11 mouse cellular contexts compared by ENCODE assay signal in genomic region chr1:74032966-74033365, GRCm38 (mm10).
A peak's percentile ranks its signal among the peaks of the same experiment; 100 is the strongest.
DNase-seq lines count a peak whose midpoint lies in the region; ATAC-seq and TF ChIP-seq lines count a peak whose summit lies in the region.
"Had no signal": no experiment of that assay in that cellular context is flagged by ENCODE, and none has a peak within 500 bp of the region (broad histone marks: within the 10 kb centered on the region; RNA-seq: fewer than 3 reads in every experiment).

No protein-coding gene starts in this region.

- peak overlapping the region; percentile 8; the same call in 1 of the 2 replicates for H3K4me2 ChIP-seq in kidney, embryonic 14.5 days (replicated peaks; ENCODE audit: low read depth, low read length)

- H3K9ac ChIP-seq in kidney, embryonic 14.5 days (ENCODE audit: low read depth, low read length), result peak overlapping the region; percentile 23; the same call in 1 of the 2 replicates

- H3K4me3 ChIP-seq in gastrocnemius, adult 2 months, result peak overlapping the region; percentile 81
- no peak overlapping the region for H3K4me3 ChIP-seq in kidney, embryonic 14.5 days (ENCODE audit: low read length)
- H3K4me3 ChIP-seq in embryonic facial prominence, embryonic 10.5 days, result no peak overlapping the region

- 67% methylated on average over 5 of the region's 5 CpGs for WGBS in kidney, embryonic 14.5 days
- 86% methylated on average over 5 of the region's 5 CpGs for WGBS in embryonic facial prominence, embryonic 10.5 days

- peaks cover 90% of the 10 kb centered on the region for H3K4me1 ChIP-seq in kidney, embryonic 14.5 days (ENCODE audit: control insufficient read depth, insufficient read depth, low read length)
- H3K4me1 ChIP-seq in embryonic facial prominence, embryonic 10.5 days, result peaks cover 100% of the 10 kb centered on the region

- H3K36me3 ChIP-seq in kidney, embryonic 14.5 days (ENCODE audit: control insufficient read depth, insufficient read depth, low read length), result no peaks in the 10 kb centered on the region
- no peaks in the 10 kb centered on the region for H3K36me3 ChIP-seq in embryonic facial prominence, embryonic 10.5 days (replicated peaks)

- H3K27me3 ChIP-seq in kidney, embryonic 14.5 days (ENCODE audit: control insufficient read depth, insufficient read depth, low read length), result no peaks in the 10 kb centered on the region
- peaks cover 27% of the 10 kb centered on the region for H3K27me3 ChIP-seq in embryonic facial prominence, embryonic 10.5 days (replicated peaks; ENCODE audit: low read depth, poor library complexity, severe bottlenecking)

- intact Hi-C loops in gastrocnemius, adult 2 months (cut with DNase I), result no loop called here

- TF ChIP-seq CTCF in gastrocnemius, adult 2 months (IDR thresholded peaks at IDR 0.05), result no peak

- H3K27ac ChIP-seq in gastrocnemius, adult 2 months, result peak overlapping the region; percentile 86
- no peak overlapping the region for H3K27ac ChIP-seq in kidney, embryonic 14.5 days (ENCODE audit: low read depth, low read length)
- H3K27ac ChIP-seq in embryonic facial prominence, embryonic 10.5 days (replicated peaks), result peak overlapping the region; percentile 54

- no peaks in the 10 kb centered on the region for H3K9me3 ChIP-seq in kidney, embryonic 14.5 days (ENCODE audit: control insufficient read depth, low read length)
- no peaks in the 10 kb centered on the region for H3K9me3 ChIP-seq in embryonic facial prominence, embryonic 10.5 days

- peak; percentile 26 for DNase-seq in gastrocnemius, adult 2 months
- no peak for DNase-seq in gastrocnemius, postnatal 10 days
- DNase-seq in kidney, postnatal 4 days, result no peak
- DNase-seq in embryonic facial prominence, embryonic 10.5 days (ENCODE audit: low spot score), result no peak
- DNase-seq in layer of hippocampus, adult 9-11 months, result peak; percentile 45
- DNase-seq in ovary, postnatal 10 days (ENCODE audit: low spot score), result no peak
- DNase-seq: gastrocnemius, postnatal 25 days; lung, postnatal 10 days had no signal

- no peak for ATAC-seq in kidney, embryonic 14.5 days (ENCODE audit: low FRiP score, low TSS enrichment)
- no peak for ATAC-seq in megakaryocyte, adult 5-6 weeks (ENCODE audit: poor library complexity, severe bottlenecking)
- ATAC-seq: CD4-positive, CD25-positive, alpha-beta regulatory T cell, adult 4 months had no signal

Comparison
In these comparisons a context has a peak if more than half of its experiments do, and no peak if none do; other contexts are left out.
1. DNase-seq: peak in gastrocnemius, adult 2 months (single experiment) and layer of hippocampus, adult 9-11 months (single experiment); none in gastrocnemius, postnatal 10 days (single experiment), kidney, postnatal 4 days (0 of 2), embryonic facial prominence, embryonic 10.5 days (single experiment) and ovary, postnatal 10 days (single experiment).